Mouse (Mus musculus) liver, adult 2 months (tissue): ENCODE data around the gene Vsx2. TPM values are rescaled to one million over a fixed set of nuclear protein-coding genes. Genes with fewer than 3 reads are reported as not detected.
A peak's percentile ranks its signal among the peaks of the same experiment; 100 is the strongest.

Source experiments
- DNase-seq: peaks from one replicate; pipeline ENCODE4 v3.0.0-alpha.2; 2011; ENCODE audit warnings: low read depth, low spot score; ENCODE audit errors: extremely low read depth
- H3K27ac ChIP-seq: fragments of 200-500 bp; replicated peaks from 2 replicates; pipeline ENCODE4 v1.5.1; 2012; ENCODE audit warnings: low read depth, mild to moderate bottlenecking, control low read depth, inconsistent platforms, low read length; ENCODE audit not compliant: insufficient read depth
- H3K27me3 ChIP-seq: fragments of 200-500 bp; 2 replicates; pipeline ENCODE4 v1.6.1; 2012; ENCODE audit warnings: mild to moderate bottlenecking, moderate library complexity, low read length, inconsistent platforms; ENCODE audit not compliant: control insufficient read depth, insufficient read depth
- H3K36me3 ChIP-seq: fragments of 200-500 bp; 2 replicates; pipeline ENCODE4 v1.6.1; 2012; ENCODE audit warnings: low read length, inconsistent platforms; ENCODE audit not compliant: control insufficient read depth, insufficient read depth
- H3K4me1 ChIP-seq: fragments of 200-500 bp; 2 replicates; pipeline ENCODE4 v1.6.1; 2011; ENCODE audit warnings: low read length; ENCODE audit not compliant: control insufficient read depth, insufficient read depth
- H3K4me3 ChIP-seq: fragments of 200-500 bp; 2 replicates; pipeline ENCODE4 v1.5.1; 2011; ENCODE audit warnings: low read depth, mild to moderate bottlenecking, control low read depth, low read length, moderate library complexity; ENCODE audit not compliant: insufficient read depth
- H3K79me2 ChIP-seq: fragments of 200-500 bp; 2 replicates; pipeline ENCODE4 v1.6.1; 2012; ENCODE audit warnings: inconsistent platforms, mild to moderate bottlenecking, low read length, moderate library complexity; ENCODE audit not compliant: control insufficient read depth, insufficient read depth
- H3K9ac ChIP-seq: fragments of 200-500 bp; 2 replicates; pipeline ENCODE4 v1.6.1; 2012; ENCODE audit warnings: low read depth, mild to moderate bottlenecking, control low read depth, inconsistent platforms, low read length
- CTCF ChIP-seq: fragments of 200-500 bp; IDR thresholded peaks from 2 replicates; pipeline ENCODE4 v1.5.1; 2011; ENCODE audit warnings: low read depth, low read length, control low read depth
- POLR2A ChIP-seq: fragments of 200-500 bp; IDR thresholded peaks from 2 replicates; pipeline ENCODE4 v1.6.1; 2011; ENCODE audit warnings: low read length, control low read depth; ENCODE audit not compliant: insufficient read depth; ENCODE audit errors: extremely low read depth
- WGBS: fragments of 180-500 bp; shearing (Covaris S2); methylation state at CpG from one replicate; pipeline ENCODE4 v1.1.7; 2018; 5-methylcytosine and 5-hydroxymethylcytosine counted together
- polyA plus RNA-seq: library from polyadenylated mRNA; depleted of rRNA; stranded (reverse); fragments of >200 nt; gene quantifications from 2 replicates; pipeline ENCODE4 v1.2.3, GENCODE M21; 2012
- total RNA-seq: library from RNA; depleted of rRNA; stranded (reverse); fragments of >200 nt; gene quantifications from 2 replicates; pipeline ENCODE4 v1.2.3, GENCODE M21; 2014

The Vsx2 gene
- total and polyA plus RNA-seq, 2 experiments = not detected

GRCm38 (mm10) chr12:84617663-84618062 is 48.1 kb downstream of the Vsx2 start:
- Histone ChIP-seq H3K27me3 (no peaks in the 10 kb centered on the region), H3K4me3 (peak overlapping the region; percentile 100; the same call in 1 of the 2 replicates), H3K4me1 (no peaks in the 10 kb centered on the region), H3K27ac (peak overlapping the region; percentile 21; the same call in 1 of the 2 replicates), H3K9ac (peak overlapping the region; percentile 55; the same call in 1 of the 2 replicates), H3K36me3 (no peaks in the 10 kb centered on the region), H3K79me2 (no peaks in the 10 kb centered on the region)
- WGBS = 2% methylated on average over 10 of the region's 10 CpGs
- DNase-seq = peak; percentile 59
- no peak for TF ChIP-seq POLR2A

GRCm38 (mm10) chr12:84620975-84621374 is 51.4 kb downstream of the Vsx2 start:
- no peaks in the 10 kb centered on the region for H3K36me3 ChIP-seq
- H3K79me2 ChIP-seq = no peaks in the 10 kb centered on the region
- H3K9ac ChIP-seq = no peak overlapping the region
- no peaks in the 10 kb centered on the region for H3K4me1 ChIP-seq
- H3K4me3 ChIP-seq = no peak overlapping the region
- no peaks in the 10 kb centered on the region; the same call in 1 of the 2 replicates for H3K27me3 ChIP-seq
- H3K27ac ChIP-seq = no peak overlapping the region
- DNase-seq = no peak
- TF ChIP-seq POLR2A = no peak
- no peak for TF ChIP-seq CTCF

GRCm38 (mm10) chr12:84624601-84625000 is 55.0 kb downstream of the Vsx2 start:
- no peaks in the 10 kb centered on the region; the same call in 1 of the 2 replicates for H3K27me3 ChIP-seq
- H3K4me1 ChIP-seq = no peaks in the 10 kb centered on the region
- TF ChIP-seq POLR2A (no peak), CTCF (no peak)
- no peak overlapping the region for H3K4me3 ChIP-seq
- H3K79me2 ChIP-seq = no peaks in the 10 kb centered on the region
- WGBS = 19% methylated on average over 8 of the region's 8 CpGs
- no peak for DNase-seq
- no peaks in the 10 kb centered on the region for H3K36me3 ChIP-seq
- no peak overlapping the region for H3K27ac ChIP-seq
- H3K9ac ChIP-seq = no peak overlapping the region

GRCm38 (mm10) chr12:84625116-84625515 is 55.6 kb downstream of the Vsx2 start:
- 23% methylated on average over 9 of the region's 9 CpGs for WGBS
- no peak overlapping the region for H3K4me3 ChIP-seq
- no peak for TF ChIP-seq CTCF
- no peak for TF ChIP-seq POLR2A

GRCm38 (mm10) chr12:84631867-84632266 is 62.3 kb downstream of the Vsx2 start:
- Histone ChIP-seq H3K27me3 (no peaks in the 10 kb centered on the region), H3K27ac (no peak overlapping the region), H3K4me3 (no peak overlapping the region), H3K9ac (no peak overlapping the region), H3K4me1 (no peaks in the 10 kb centered on the region), H3K36me3 (no peaks in the 10 kb centered on the region), H3K79me2 (no peaks in the 10 kb centered on the region)
- WGBS = 73% methylated on average over 3 of the region's 3 CpGs
- TF ChIP-seq CTCF = no peak
- TF ChIP-seq POLR2A = no peak
- no peak for DNase-seq

More at GRCm38 (mm10) chr12:84625116-84625515, 55.6 kb downstream of the Vsx2 start:
- H3K27ac ChIP-seq = no peak overlapping the region
- no peaks in the 10 kb centered on the region; the same call in 1 of the 2 replicates for H3K27me3 ChIP-seq
- no peaks in the 10 kb centered on the region for H3K4me1 ChIP-seq
- H3K9ac ChIP-seq = no peak overlapping the region
- DNase-seq = no peak
- no peaks in the 10 kb centered on the region for H3K36me3 ChIP-seq
- no peaks in the 10 kb centered on the region for H3K79me2 ChIP-seq

- no peaks in the 10 kb centered on the region for H3K4me1 ChIP-seq
- H3K79me2 ChIP-seq = no peaks in the 10 kb centered on the region
- no peak overlapping the region for H3K27ac ChIP-seq
- no peak overlapping the region for H3K4me3 ChIP-seq
- DNase-seq = no peak
- 16% methylated on average over 6 of the region's 6 CpGs for WGBS
- TF ChIP-seq POLR2A (no peak), CTCF (no peak)
- no peak overlapping the region for H3K9ac ChIP-seq
- no peaks in the 10 kb centered on the region for H3K36me3 ChIP-seq
- peaks cover 17% of the 10 kb centered on the region; the same call in 1 of the 2 replicates for H3K27me3 ChIP-seq
Measured at GRCm38 (mm10) chr12:84640253-84640652, 70.7 kb downstream of the Vsx2 start.
